Mouse (Mus musculus) embryonic fibroblast, embryonic 13.5 days (primary cell): ENCODE measurements around the gene Nhs.

ENCODE experiments used
- CTCF ChIP-seq: IDR thresholded peaks from 2 replicates; pipeline ENCODE4 v1.5.1; 2011; ENCODE audit warnings: mild to moderate bottlenecking, control low read depth, low read length, moderate library complexity, borderline replicate concordance; ENCODE audit not compliant: insufficient read depth
- POLR2A ChIP-seq: IDR thresholded peaks from 2 replicates; pipeline ENCODE4 v1.6.1; 2011; ENCODE audit warnings: low read depth, mild to moderate bottlenecking, control low read depth, low read length, moderate library complexity

- TF ChIP-seq CTCF (no peak), POLR2A (no peak)
Observed at GRCm38 (mm10) chrX:162003818-162004217, 155.7 kb downstream of the Nhs start.
